Mouse (Mus musculus) heart, postnatal 4 days (tissue): ENCODE measurements around the gene Ccnb3. TPM values are rescaled to one million over a fixed set of nuclear protein-coding genes. Genes with fewer than 3 reads are reported as not detected.
"Not testable (repeated sequence)": the region's sequence is repeated elsewhere in the genome, so short reads cannot be mapped to it uniquely, and the experiment has no call there.

ENCODE experiments used
- DNase-seq: peaks from one replicate; pipeline ENCODE4 v3.0.0; 2021
- total RNA-seq, 2 experiments: library from RNA; stranded (reverse); gene quantifications; 2 replicates each; pipeline ENCODE4 v1.2.3; 2021

Gene Ccnb3
- total RNA-seq, result under 1 TPM in 1 of 2 experiments, not detected in 1; 0.86 TPM

DNA sequence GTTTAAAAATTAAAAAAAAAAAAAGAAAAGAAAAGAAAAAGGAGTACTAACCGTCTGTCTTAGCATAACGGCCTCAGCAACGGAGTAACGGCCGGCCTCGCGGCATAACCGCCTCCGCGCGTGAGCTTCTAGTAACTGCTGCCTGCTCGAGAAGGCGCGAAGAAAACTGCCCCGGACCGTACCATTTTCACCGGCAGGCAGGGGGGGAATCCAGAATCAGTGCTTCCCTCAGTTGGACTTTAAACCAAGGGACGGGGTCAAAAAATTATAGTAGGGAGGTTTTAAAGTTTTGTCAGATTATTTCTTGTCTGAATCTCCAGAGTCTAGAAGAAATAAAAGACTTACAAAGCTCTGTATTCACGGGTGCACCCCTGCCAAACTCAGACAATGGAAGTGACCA, at the start of gene Ccnb3:
Gene Ccnb3 (minus strand): TSS at position 101 of the 400 bp plus-strand sequence.
- DNase-seq, result no peak

DNA sequence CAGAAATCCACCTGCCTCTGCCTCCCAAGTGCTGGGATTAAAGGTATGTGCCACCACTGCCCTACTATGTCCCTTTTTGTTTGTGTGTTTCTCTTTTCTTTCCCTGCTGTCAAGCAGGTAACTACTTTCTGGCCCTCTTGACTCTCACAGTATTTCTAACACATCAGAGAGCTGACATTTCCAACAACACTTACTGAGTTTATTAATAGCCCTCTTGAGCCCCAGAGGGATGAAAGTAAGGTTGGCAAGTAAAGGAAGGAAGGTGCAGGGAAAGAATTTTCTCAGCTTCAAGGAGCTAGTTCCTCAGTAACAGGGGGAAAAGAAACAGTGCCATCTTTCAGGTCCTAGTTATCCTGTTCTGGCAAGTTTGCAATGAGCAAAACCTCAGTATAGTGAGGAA, 48.9 kb upstream of the Ccnb3 start:
- DNase-seq, result no peak

DNA sequence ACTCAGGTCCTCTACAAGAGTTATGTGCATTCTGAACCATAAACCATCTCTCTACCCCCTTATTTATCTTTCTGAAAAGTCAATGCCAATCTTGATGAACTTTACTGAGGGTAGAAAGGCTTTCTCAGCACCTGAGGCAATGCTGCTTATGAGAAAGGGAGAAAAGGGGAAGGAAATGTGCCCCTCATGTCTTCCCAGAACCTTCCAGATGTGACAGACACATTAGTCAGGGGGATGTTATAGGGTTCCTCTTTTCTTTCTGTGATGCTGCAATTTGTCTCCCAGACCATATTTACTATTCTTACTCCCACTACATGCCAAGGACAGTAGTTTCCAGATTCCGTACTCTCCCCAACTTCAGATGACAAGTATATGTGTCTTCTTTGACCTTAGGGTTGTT, 44.5 kb upstream of the Ccnb3 start:
- DNase-seq, result no peak

DNA sequence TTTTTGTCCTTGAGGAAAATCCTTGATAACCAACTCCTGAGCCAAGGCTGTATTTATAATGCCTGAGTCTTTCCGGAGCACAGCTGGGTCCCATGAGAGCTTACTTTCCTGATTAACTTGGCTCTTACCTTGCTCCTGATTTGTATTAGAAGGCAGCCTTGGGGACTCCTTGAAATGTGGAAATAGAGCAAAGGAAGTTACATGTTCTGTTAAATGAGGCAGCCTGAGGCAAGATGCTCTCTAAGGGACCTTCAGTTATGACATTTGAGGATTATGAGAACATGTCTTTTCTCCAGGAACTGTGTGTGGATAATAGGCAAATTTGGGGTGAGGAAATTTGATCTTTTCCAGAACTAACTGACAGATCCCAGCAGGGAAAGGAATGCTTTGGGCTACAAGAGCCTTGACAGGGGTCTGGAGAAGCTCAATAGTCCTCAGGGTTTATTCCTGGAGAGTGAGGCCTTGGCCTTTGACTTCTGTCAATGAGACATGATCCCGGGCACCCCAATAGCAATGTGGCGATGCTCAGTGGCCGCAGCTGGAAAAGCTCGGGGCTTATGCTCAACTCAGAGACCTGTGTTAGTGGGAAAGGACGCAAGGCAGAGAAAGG, 38.5 kb upstream of the Ccnb3 start:
- DNase-seq, result no peak

DNA sequence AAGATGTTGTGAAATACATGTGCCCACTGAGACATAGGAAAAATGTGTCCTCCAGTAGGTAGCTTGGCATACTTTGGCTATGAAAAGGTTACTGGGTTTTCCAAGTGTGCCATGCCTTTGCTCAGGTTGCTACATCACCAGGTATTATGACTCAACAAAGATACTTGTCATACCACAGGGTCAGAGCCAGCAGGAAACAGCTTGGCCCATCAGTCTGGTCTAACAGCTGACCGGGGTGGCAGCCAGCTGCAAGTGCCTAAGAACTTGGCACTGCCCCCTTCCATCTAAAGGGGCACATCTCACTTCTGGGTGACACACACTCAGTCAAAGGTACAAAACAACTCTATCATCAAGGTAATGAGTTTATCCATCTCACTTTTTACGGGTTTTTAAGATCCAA, 26.6 kb upstream of the Ccnb3 start:
- DNase-seq, result peak; percentile 12

DNA sequence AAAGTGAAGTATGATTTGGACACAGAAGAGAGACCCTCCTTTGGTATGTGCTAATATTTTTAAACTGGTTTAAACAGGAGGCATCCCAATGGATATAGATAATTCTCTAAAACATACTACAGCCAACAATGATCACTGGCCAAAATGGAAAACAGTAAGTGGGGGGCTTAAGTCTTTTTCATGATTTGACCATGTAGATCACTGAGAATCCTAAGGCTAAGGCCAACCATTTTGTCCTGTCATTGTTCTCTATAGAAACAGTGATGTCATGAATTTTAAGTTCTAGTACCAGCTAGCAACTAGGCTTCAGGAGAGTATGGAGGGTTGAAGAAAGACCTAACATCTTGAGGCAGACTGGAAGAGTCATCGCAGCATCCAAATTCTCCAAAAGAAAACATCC, 25.8 kb upstream of the Ccnb3 start, which contains the start of gene Akap4:
Gene Akap4 (plus strand): TSS at position 301 of the 400 bp plus-strand sequence.
- DNase-seq, result no peak

DNA sequence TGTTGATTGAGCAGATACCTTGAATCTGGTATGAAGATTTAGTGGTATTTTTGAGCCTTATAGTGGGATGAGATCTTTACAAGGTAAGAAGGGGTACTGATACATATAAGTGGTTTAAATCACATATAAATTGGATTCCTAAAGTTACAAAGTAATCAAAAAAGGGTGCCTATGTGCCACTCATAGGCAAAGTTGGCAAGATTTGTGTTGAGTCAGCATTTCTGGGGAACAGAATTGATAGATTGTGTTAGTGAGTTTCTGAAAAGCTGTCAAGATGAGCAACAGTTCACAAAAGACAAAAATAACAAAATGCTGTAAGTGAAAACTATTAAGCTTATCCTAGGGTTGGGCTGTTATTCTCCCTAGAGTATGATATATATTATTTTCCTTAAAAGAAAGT, 22.7 kb upstream of the Ccnb3 start:
- DNase-seq, result no peak

DNA sequence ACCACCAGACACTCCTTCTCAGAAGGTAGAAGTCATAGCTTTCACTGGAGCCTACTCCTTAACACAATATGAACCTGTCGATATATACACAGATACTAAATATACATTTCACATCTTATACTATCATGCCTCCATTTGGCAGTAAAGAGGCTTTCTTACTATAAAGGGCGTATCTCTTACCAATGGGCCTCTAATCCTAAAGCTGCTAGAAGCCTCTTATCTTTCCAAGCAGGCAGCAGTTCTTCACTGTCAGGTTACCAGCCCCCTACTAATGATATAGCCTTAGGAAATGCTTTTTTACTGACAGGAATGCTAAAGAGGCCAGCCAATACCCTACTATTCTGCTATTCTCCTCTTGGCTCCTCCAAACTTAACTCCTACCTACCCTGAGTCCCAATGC, 16.2 kb upstream of the Ccnb3 start:
- DNase-seq, result no peak

DNA sequence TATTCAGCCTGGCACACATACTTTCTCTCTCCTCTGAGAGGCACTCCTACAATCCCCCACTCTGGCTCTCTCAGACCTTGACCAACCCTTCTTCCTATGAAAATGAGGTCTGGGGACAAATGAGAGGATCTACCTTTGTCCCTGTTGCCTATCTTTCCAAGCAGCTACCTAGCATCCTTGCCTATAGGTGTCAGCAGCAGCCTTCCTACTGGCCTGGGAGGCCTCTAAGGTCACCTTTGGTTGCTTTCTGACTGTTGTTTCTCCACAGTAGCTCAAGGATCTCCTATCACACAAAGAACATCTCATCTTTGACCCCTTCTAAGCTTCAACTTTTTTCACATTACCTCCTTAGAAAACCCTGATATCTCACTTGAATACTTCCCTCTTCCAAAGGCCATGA, 15.6 kb upstream of the Ccnb3 start:
- DNase-seq, result no peak

DNA sequence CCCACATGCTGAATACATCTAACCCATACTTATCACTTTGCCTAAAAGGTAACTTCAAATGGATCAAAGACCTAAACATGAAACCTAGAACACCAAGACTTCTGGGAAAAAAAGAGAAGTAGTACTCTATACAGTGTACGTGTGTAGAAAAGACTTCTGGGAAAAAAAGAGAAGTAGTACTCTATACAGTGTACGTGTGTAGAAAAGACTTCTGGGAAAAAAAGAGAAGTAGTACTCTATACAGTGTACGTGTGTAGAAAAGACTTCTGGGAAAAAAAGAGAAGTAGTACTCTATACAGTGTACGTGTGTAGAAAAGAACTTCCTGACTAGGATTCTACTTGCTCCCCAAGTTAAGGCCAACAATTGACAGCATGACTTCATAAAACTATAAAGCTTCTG, 57.5 kb downstream of the Ccnb3 start:
- not testable (repeated sequence) for DNase-seq

DNA sequence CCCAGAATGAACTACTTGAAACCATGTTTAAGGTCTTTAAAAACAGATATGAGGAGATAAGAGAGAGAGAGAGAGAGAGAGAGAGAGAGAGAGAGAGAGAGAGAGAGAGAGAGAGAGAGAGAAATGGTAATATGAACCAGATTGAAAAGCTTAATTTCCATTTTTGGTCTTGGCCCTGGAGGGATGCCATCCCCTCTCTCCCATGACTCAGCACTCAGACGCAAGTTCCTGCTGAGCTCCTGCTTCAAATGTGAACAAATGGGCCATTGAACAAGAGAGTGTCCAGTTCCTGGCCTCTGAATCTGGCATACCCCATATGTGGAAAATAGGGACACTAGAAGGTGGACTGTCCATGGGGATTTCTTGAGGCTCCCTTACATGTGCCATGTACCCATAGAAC, 69.5 kb downstream of the Ccnb3 start:
- DNase-seq, result no peak

DNA sequence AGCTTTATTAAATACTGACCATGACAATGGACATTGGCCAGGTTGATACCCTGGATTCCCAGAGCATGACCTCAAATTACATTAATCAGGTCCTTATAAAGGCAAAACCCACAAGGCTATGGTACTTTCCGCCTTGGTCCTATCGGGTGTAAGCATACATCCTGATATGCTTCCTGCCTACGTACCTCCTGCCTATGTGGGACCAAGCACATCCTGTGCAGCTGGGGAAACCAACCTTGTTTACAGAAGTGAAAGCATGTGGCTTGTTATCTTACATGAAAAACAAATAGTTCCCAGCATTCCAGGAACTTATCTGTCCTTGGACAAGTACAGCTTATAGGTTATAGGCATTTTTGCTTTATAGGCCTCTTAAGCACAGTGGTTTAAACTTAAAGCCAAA, 72.8 kb downstream of the Ccnb3 start:
- no peak for DNase-seq

Other genes starting within 250 kb of the Ccnb3 start
- gene Akap4, start 25.9 kb upstream of the Ccnb3 start, total RNA-seq, result under 1 TPM in 1 of 2 experiments, not detected in 1; 0.10 TPM